Mouse (Mus musculus): ENCODE data around the gene Numbl. TPM values are rescaled to one million over a fixed set of nuclear protein-coding genes. Genes with fewer than 3 reads are reported as not detected.

Numbl gene
- polyA plus RNA-seq (2015; fragmentation: Nextera tagmentation; extraction: Ambion mirVana) = 9.2 and 13.8 TPM in 2 replicates

- Histone ChIP-seq H3K36me3 (no peaks in the 10 kb centered on the region), H3K4me1 (replicated peaks) (peaks cover 28% of the 10 kb centered on the region), H3K9ac (peak within 1 kb of the TSS; percentile 87), H3K9me3 (replicated peaks) (no peaks in the 10 kb centered on the region), H3K27me3 (no peaks in the 10 kb centered on the region), H3K4me2 (peak within 1 kb of the TSS; percentile 95), H3K27ac (peak within 1 kb of the TSS; percentile 84), H3K4me3 (peak within 1 kb of the TSS; percentile 83)
- peak; percentile 87 for ATAC-seq (replicated peaks; ENCODE audit: insufficient number of reproducible peaks, insufficient read depth, low FRiP score, low read depth)
- WGBS = under 1% methylated on average over 46 of the region's 47 CpGs
These were observed at the start of gene Numbl for GRCm38 (mm10) chr7:27258205-27258899. Gene Numbl (plus strand): TSS chr7:27258433.

GRCm38 (mm10) chr7:27212626-27213025, 45.6 kb upstream of the Numbl start:
- no peak for ATAC-seq (replicated peaks; ENCODE audit: insufficient number of reproducible peaks, insufficient read depth, low FRiP score, low read depth)
- no peak overlapping the region for H3K4me3 ChIP-seq
- WGBS = 86% methylated on average over 2 of the region's 2 CpGs

GRCm38 (mm10) chr7:27218586-27218985, 39.6 kb upstream of the Numbl start:
- no peaks in the 10 kb centered on the region for H3K27me3 ChIP-seq
- no peak overlapping the region for H3K4me3 ChIP-seq
- no peak for ATAC-seq (replicated peaks; ENCODE audit: insufficient number of reproducible peaks, insufficient read depth, low FRiP score, low read depth)
- H3K27ac ChIP-seq = no peak overlapping the region
- H3K36me3 ChIP-seq = peaks cover 21% of the 10 kb centered on the region; the same call in 1 of the 2 replicates
- no peak overlapping the region for H3K9ac ChIP-seq
- no peaks in the 10 kb centered on the region for H3K9me3 ChIP-seq (replicated peaks)
- H3K4me2 ChIP-seq = no peak overlapping the region
- WGBS = 81% methylated on average over 7 of the region's 7 CpGs
- no peaks in the 10 kb centered on the region for H3K4me1 ChIP-seq (replicated peaks)

More at GRCm38 (mm10) chr7:27212626-27213025, 45.6 kb upstream of the Numbl start:
- Histone ChIP-seq H3K4me2 (no peak overlapping the region), H3K4me1 (replicated peaks) (no peaks in the 10 kb centered on the region), H3K36me3 (peaks cover 46% of the 10 kb centered on the region; the same call in 1 of the 2 replicates), H3K27ac (no peak overlapping the region), H3K9ac (no peak overlapping the region), H3K27me3 (no peaks in the 10 kb centered on the region), H3K9me3 (replicated peaks) (no peaks in the 10 kb centered on the region)

- WGBS = 84% methylated on average over 11 of the region's 11 CpGs
These were observed 38.3 kb upstream of the Numbl start for GRCm38 (mm10) chr7:27219937-27220336.

GRCm38 (mm10) chr7:27221939-27222338, 36.3 kb upstream of the Numbl start:
- H3K9me3 ChIP-seq (replicated peaks) = no peaks in the 10 kb centered on the region
- 54% methylated on average over 6 of the region's 6 CpGs for WGBS
- H3K4me3 ChIP-seq = no peak overlapping the region
- peaks cover 25% of the 10 kb centered on the region for H3K4me1 ChIP-seq (replicated peaks)
- H3K36me3 ChIP-seq = 0 out of 2 replicates have a peak, but pooled peaks cover 4% of the 10 kb centered on the region
- no peak overlapping the region for H3K27ac ChIP-seq
- H3K27me3 ChIP-seq = no peaks in the 10 kb centered on the region
- no peak for ATAC-seq (replicated peaks; ENCODE audit: insufficient number of reproducible peaks, insufficient read depth, low FRiP score, low read depth)
- H3K9ac ChIP-seq = no peak overlapping the region
- no peak overlapping the region for H3K4me2 ChIP-seq

More at GRCm38 (mm10) chr7:27219937-27220336, 38.3 kb upstream of the Numbl start:
- H3K9ac ChIP-seq = no peak overlapping the region
- no peak overlapping the region for H3K4me3 ChIP-seq
- H3K4me1 ChIP-seq (replicated peaks) = peaks cover 5% of the 10 kb centered on the region
- H3K9me3 ChIP-seq (replicated peaks) = no peaks in the 10 kb centered on the region
- no peak overlapping the region for H3K4me2 ChIP-seq
- H3K36me3 ChIP-seq = peaks cover 12% of the 10 kb centered on the region; the same call in 1 of the 2 replicates
- no peak for ATAC-seq (replicated peaks; ENCODE audit: insufficient number of reproducible peaks, insufficient read depth, low FRiP score, low read depth)
- no peak overlapping the region for H3K27ac ChIP-seq
- no peaks in the 10 kb centered on the region for H3K27me3 ChIP-seq

- Histone ChIP-seq H3K9me3 (replicated peaks) (no peaks in the 10 kb centered on the region), H3K36me3 (0 out of 2 replicates have a peak, but pooled peaks cover 4% of the 10 kb centered on the region), H3K27ac (no peak overlapping the region), H3K9ac (no peak overlapping the region), H3K4me2 (no peak overlapping the region), H3K4me3 (no peak overlapping the region), H3K4me1 (replicated peaks) (peaks cover 31% of the 10 kb centered on the region), H3K27me3 (no peaks in the 10 kb centered on the region)
- 68% methylated on average over 1 of the region's 1 CpGs for WGBS
- ATAC-seq (replicated peaks; ENCODE audit: insufficient number of reproducible peaks, insufficient read depth, low FRiP score, low read depth) = no peak
These were observed 35.7 kb upstream of the Numbl start for GRCm38 (mm10) chr7:27222538-27222937.

- no peak overlapping the region for H3K4me2 ChIP-seq
- no peak for ATAC-seq (replicated peaks; ENCODE audit: insufficient number of reproducible peaks, insufficient read depth, low FRiP score, low read depth)
These were observed 33.2 kb upstream of the Numbl start for GRCm38 (mm10) chr7:27224877-27225575.

GRCm38 (mm10) chr7:27227276-27227675, 31.0 kb upstream of the Numbl start:
- peak overlapping the region; percentile 89 for H3K9ac ChIP-seq
- H3K27me3 ChIP-seq = no peaks in the 10 kb centered on the region
- no peaks in the 10 kb centered on the region for H3K9me3 ChIP-seq (replicated peaks)
- peak overlapping the region; percentile 77 for H3K4me2 ChIP-seq
- no peak overlapping the region for H3K27ac ChIP-seq
- WGBS = 29% methylated on average over 9 of the region's 9 CpGs
- peak overlapping the region; percentile 96 for H3K4me3 ChIP-seq
- no peak for ATAC-seq (replicated peaks; ENCODE audit: insufficient number of reproducible peaks, insufficient read depth, low FRiP score, low read depth)
- H3K4me1 ChIP-seq (replicated peaks) = peaks cover 44% of the 10 kb centered on the region
- H3K36me3 ChIP-seq = no peaks in the 10 kb centered on the region

More at GRCm38 (mm10) chr7:27224877-27225575, 33.2 kb upstream of the Numbl start:
- H3K27me3 ChIP-seq = no peaks in the 10 kb centered on the region
- H3K4me1 ChIP-seq (replicated peaks) = peaks cover 38% of the 10 kb centered on the region
- H3K4me3 ChIP-seq = no peak overlapping the region
- 81% methylated on average over 11 of the region's 11 CpGs for WGBS
- no peak overlapping the region; the same call in 1 of the 2 replicates for H3K9ac ChIP-seq
- no peaks in the 10 kb centered on the region for H3K9me3 ChIP-seq (replicated peaks)
- H3K27ac ChIP-seq = no peak overlapping the region
- no peaks in the 10 kb centered on the region for H3K36me3 ChIP-seq

- Histone ChIP-seq H3K4me3 (peak overlapping the region; percentile 96), H3K36me3 (no peaks in the 10 kb centered on the region), H3K4me1 (replicated peaks) (peaks cover 48% of the 10 kb centered on the region), H3K27ac (peak overlapping the region; percentile 92), H3K4me2 (peak overlapping the region; percentile 77), H3K9me3 (replicated peaks) (no peaks in the 10 kb centered on the region), H3K9ac (peak overlapping the region; percentile 89), H3K27me3 (no peaks in the 10 kb centered on the region)
- WGBS = 1% methylated on average over 10 of the region's 10 CpGs
- no peak for ATAC-seq (replicated peaks; ENCODE audit: insufficient number of reproducible peaks, insufficient read depth, low FRiP score, low read depth)
These were observed 30.6 kb upstream of the Numbl start for GRCm38 (mm10) chr7:27227676-27228075.

- Histone ChIP-seq H3K4me3 (peak within 1 kb of the TSS; percentile 96), H3K36me3 (no peaks in the 10 kb centered on the region), H3K9ac (peak within 1 kb of the TSS; percentile 89), H3K27ac (peak within 1 kb of the TSS; percentile 92), H3K9me3 (replicated peaks) (no peaks in the 10 kb centered on the region), H3K4me1 (replicated peaks) (peaks cover 51% of the 10 kb centered on the region), H3K4me2 (peak within 1 kb of the TSS; percentile 77), H3K27me3 (no peaks in the 10 kb centered on the region)
- under 1% methylated on average over 49 of the region's 49 CpGs for WGBS
- peak; percentile 82 for ATAC-seq (replicated peaks; ENCODE audit: insufficient number of reproducible peaks, insufficient read depth, low FRiP score, low read depth)
These were observed 29.9 kb upstream of the Numbl start, which contains the start of gene Itpkc for GRCm38 (mm10) chr7:27228281-27228821. Gene Itpkc (minus strand): TSS chr7:27228661.

- WGBS = 19% methylated on average over 6 of the region's 6 CpGs
- no peaks in the 10 kb centered on the region for H3K27me3 ChIP-seq
- peaks cover 56% of the 10 kb centered on the region for H3K4me1 ChIP-seq (replicated peaks)
- H3K4me3 ChIP-seq = peak overlapping the region; percentile 96
- peak overlapping the region; percentile 77 for H3K4me2 ChIP-seq
- H3K9ac ChIP-seq = peak overlapping the region; percentile 89
- no peaks in the 10 kb centered on the region for H3K9me3 ChIP-seq (replicated peaks)
- H3K27ac ChIP-seq = peak overlapping the region; percentile 92
- no peaks in the 10 kb centered on the region for H3K36me3 ChIP-seq
- ATAC-seq (replicated peaks; ENCODE audit: insufficient number of reproducible peaks, insufficient read depth, low FRiP score, low read depth) = no peak
These were observed 29.4 kb upstream of the Numbl start for GRCm38 (mm10) chr7:27228865-27229264.

Measured in heart, embryonic 15.5 days (tissue).